Mouse (Mus musculus) hindlimb bud, embryonic 11.5 days (tissue): ENCODE measurements at regions not wholly inside any gene's neighbourhood (a gene's known extent, or its start where the extent isn't known, plus 50 kb on each side); places are given as distances from the start of the nearest gene placed in this dataset.

Experiments
- DNase-seq: peaks from one replicate; pipeline ENCODE4 v3.0.0-alpha.2; 2012; ENCODE audit warnings: low read depth, low spot score; ENCODE audit errors: extremely low spot score

GRCm38 (mm10) chr15:31173309-31174115 lies 50.6 kb upstream of the Dap start:
- no peak for DNase-seq
